Mouse (Mus musculus) induced T-regulatory cell, adult 2 months (primary cell): Measurements from ENCODE around the gene Mybph.
"Not testable (repeated sequence)": the region's sequence is repeated elsewhere in the genome, so short reads cannot be mapped to it uniquely, and the experiment has no call there.

Experiments
- DNase-seq: peaks from one replicate; pipeline ENCODE4 v3.0.0-alpha.2; 2012; ENCODE audit warnings: low read depth

Mybph gene

GRCm38 (mm10) chr1:134233681-134234454 is 40.6 kb downstream of the Mybph start:
- DNase-seq = no peak

GRCm38 (mm10) chr1:134234455-134235390 is 41.5 kb downstream of the Mybph start:
- DNase-seq = peak; percentile 1

- no peak for DNase-seq
These were observed 42.2 kb downstream of the Mybph start, which contains the start of gene Adora1 for GRCm38 (mm10) chr1:134235391-134235921. TSS of gene Adora1 (minus strand) at chr1:134235431.

GRCm38 (mm10) chr1:134236142-134236541 is 42.9 kb downstream of the Mybph start:
- DNase-seq = no peak

DNA sequence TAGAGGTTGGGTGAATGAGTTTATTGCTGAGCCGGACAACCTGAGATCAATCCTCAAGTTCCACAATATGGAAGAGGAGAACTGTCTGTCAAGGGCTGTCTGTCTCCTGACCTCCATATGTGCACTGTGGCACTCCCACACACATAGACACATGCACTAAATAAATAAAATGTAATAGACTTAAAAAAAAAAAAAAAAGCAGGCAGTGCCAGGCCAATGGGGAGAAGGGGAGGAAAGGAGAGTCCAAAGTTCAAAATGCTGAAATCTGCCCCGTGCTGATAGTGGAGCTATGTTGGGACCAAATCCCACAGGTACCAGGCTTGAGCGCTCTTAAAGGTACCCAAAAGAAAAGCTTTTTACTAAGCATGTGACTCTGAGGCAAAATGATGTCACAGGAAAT is 44.2 kb downstream of the Mybph start:
- no peak for DNase-seq

DNA sequence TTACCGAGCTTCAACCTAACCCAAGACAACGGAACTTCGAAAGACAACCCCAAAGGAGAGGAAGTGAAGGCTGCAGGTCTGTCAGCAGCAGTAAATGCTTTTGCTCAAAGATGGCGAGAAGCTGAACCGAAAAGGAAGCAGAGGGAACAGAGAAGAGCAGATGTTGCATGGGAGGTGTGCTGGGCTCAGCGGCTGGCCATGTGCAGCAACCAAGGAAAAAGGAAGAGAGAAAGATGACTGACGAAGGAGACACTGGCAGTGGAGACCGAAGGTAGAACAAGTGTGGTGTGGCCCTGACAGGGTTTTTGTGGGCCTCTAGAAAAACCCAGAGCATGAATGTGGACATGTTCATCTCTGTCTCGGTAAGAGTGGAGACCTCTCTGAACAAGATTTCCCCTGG is 47.5 kb downstream of the Mybph start:
- no peak for DNase-seq

DNA sequence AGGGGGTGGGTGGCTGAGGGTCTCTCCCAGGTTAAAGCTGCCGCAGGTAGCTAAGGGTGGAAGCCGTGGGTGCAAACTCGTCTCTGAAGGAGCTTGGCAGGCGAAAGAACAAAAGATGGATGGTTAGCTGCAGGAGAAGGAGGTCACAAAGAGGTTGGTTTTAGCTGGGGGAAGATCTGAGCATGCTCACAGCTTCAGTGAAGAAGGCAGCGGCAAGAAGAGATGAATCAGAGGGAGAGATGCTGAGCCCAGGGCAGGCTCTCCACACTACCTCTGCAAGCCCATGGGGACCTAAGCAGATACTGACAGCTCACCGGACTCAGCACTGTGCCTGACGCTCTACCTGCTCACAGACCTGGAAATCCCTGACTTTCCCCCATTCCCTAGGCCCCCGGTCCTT is 48.0 kb downstream of the Mybph start:
- DNase-seq = no peak

DNA sequence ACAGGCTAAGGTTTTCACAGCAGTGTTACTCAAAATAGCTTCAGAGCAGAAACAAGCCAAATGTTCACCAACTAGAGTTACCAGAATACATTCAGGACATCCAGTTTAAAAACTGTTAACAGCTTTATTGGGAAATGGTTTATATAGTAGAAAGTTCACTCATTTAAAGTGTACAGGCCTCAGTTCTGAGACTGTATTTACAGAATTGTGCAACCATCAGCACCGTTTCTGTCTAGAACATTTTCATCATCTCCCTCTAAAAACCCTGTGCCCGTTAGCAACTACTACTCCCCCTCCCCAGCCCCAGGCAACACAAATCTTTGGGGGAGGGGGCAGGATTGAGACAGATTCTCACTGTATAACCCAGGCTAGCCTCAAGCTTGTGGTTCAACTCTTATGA is 49.0 kb downstream of the Mybph start:
- no peak for DNase-seq

DNA sequence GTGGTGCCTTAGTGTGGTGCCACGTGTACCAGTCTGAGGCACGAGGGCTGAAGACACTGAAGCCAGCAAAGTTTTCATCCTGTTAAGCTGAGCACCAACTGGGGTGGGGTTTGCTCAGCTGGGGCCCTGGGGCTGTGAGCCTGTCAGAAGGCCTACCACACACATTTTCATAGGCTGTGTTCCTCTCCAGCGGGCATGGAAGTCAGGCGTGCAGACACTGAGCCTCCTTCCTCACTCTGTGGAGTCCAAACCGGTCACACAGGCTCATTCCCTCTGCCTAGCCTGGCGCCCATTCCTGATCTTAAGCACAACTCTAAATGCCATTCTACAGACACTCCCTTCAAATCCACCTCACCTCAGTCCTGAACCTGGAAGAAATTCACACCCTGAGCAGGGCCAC is 50.3 kb downstream of the Mybph start:
- DNase-seq = no peak

GRCm38 (mm10) chr1:134243948-134244914 is 51.0 kb downstream of the Mybph start:
- peak; percentile 62 for DNase-seq

DNA sequence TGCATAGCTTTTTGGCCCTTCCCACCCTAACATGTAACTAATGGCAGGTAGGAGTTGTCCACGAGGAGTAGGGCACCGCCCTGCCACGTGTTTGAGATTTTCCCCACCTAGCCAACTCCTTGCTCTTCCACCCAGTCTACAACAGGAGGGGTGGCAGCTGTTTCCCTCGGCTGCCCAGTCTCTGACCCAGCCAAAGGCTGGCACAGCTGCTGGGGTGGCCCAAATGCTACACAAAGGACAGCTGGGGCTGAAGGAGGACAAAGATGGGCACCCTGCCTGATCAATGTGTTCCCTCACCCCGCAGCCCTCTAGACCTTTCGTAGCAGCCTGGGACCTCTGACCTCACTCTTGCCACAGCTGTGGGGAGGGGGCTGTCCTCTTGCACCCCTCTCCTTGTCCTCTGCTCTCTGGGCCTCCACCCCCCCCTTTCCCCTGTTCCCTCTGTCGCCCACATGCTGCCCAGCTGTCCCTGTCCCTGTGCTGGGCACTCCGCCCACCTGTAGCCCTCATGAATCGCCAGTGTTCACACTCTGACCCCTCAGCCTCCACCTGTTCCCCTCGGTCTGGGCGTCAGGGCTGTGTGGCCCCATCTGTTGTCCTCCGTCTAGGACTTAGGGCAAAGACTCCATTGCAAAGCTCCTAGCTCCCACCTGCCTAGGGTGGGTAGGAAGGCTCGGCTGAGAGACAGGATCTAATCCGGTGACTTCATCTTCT is 51.9 kb downstream of the Mybph start:
- DNase-seq = no peak

GRCm38 (mm10) chr1:134246590-134246989 is 53.3 kb downstream of the Mybph start:
- DNase-seq = no peak

DNA sequence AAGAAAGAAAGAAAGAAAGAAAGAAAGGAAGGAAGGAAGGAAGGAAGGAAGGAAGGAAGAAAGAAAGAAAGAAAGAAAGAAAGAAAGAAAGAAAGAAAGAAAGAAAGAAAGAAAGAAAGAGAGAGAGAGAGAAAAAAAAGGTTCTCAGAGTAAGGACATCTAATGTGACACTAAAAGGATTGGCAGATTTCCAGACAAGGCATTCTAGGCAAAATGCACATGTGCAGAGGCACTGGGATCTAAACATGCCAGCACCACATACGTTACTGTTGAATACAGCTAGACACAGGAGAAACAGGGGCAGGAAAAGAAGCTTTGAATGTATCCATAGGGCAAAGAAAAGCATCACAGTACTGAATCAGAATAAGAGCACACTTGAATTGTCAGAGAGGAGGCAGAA is 56.4 kb downstream of the Mybph start:
- DNase-seq = not testable (repeated sequence)
